Mouse (Mus musculus) megakaryocyte, embryonic 14.5 days (primary cell): ENCODE measurements around the gene Zfp710. TPM values are rescaled to one million over a fixed set of nuclear protein-coding genes. Genes with fewer than 3 reads are reported as not detected.

Source experiments
- H3K27me3 ChIP-seq: replicated peaks from 2 replicates; pipeline ENCODE3; 2012; ENCODE audit warnings: inconsistent platforms
- H3K36me3 ChIP-seq: replicated peaks from 2 replicates; pipeline ENCODE3; 2012; ENCODE audit warnings: low read length, inconsistent platforms, mixed read lengths
- H3K4me1 ChIP-seq: 2 replicates; pipeline ENCODE4 v1.6.1; 2012; ENCODE audit warnings: inconsistent platforms
- H3K4me3 ChIP-seq: replicated peaks from 2 replicates; pipeline ENCODE3; 2012; ENCODE audit warnings: moderate library complexity, mild to moderate bottlenecking, inconsistent platforms
- H3K9me3 ChIP-seq: 2 replicates; pipeline ENCODE4 v1.6.1; 2012; ENCODE audit warnings: inconsistent platforms
- FLI1 ChIP-seq: IDR thresholded peaks from 2 replicates; pipeline ENCODE4 v1.6.1; 2012; ENCODE audit warnings: low read length, inconsistent platforms, mixed read lengths
- GATA1 ChIP-seq: IDR thresholded peaks from 3 replicates; pipeline ENCODE4 v1.6.1; 2012; ENCODE audit warnings: mixed read lengths, low read length, inconsistent platforms, borderline replicate concordance
- polyA plus RNA-seq: library from polyadenylated mRNA; stranded (reverse); fragments of >175 nt; gene quantifications from 2 replicates; pipeline ENCODE4 v1.2.3, GENCODE M21; 2012; ENCODE audit warnings: low replicate concordance; ENCODE audit not compliant: insufficient read depth

Zfp710 gene
- polyA plus RNA-seq, 1 experiment, result 55.0 TPM

- TF ChIP-seq FLI1 (no peak), GATA1 (no peak)
- Histone ChIP-seq H3K27me3 (no peaks in the 10 kb centered on the region), H3K4me3 (peak overlapping the region; percentile 97), H3K9me3 (no peaks in the 10 kb centered on the region), H3K4me1 (peaks cover 71% of the 10 kb centered on the region), H3K36me3 (peaks cover 14% of the 10 kb centered on the region)
These were observed 2.5 kb downstream of the Zfp710 start for GRCm38 (mm10) chr7:80026990-80027635.

GRCm38 (mm10) chr7:80027636-80028417, 3.2 kb downstream of the Zfp710 start:
- Histone ChIP-seq H3K9me3 (no peaks in the 10 kb centered on the region), H3K27me3 (no peaks in the 10 kb centered on the region), H3K36me3 (peaks cover 16% of the 10 kb centered on the region), H3K4me3 (peak overlapping the region; percentile 97), H3K4me1 (peaks cover 78% of the 10 kb centered on the region)
- TF ChIP-seq GATA1 (no peak), FLI1 (no peak)

GRCm38 (mm10) chr7:80028418-80028720, 3.8 kb downstream of the Zfp710 start:
- Histone ChIP-seq H3K36me3 (peaks cover 16% of the 10 kb centered on the region), H3K4me3 (peak overlapping the region; percentile 97), H3K27me3 (no peaks in the 10 kb centered on the region), H3K4me1 (peaks cover 80% of the 10 kb centered on the region), H3K9me3 (no peaks in the 10 kb centered on the region)
- TF ChIP-seq GATA1 (no peak), FLI1 (no peak)

GRCm38 (mm10) chr7:80030009-80030408, 5.4 kb downstream of the Zfp710 start:
- Histone ChIP-seq H3K9me3 (no peaks in the 10 kb centered on the region), H3K4me3 (peak overlapping the region; percentile 20), H3K4me1 (peaks cover 80% of the 10 kb centered on the region), H3K27me3 (no peaks in the 10 kb centered on the region), H3K36me3 (peaks cover 16% of the 10 kb centered on the region)
- TF ChIP-seq FLI1, result no peak
- TF ChIP-seq GATA1, result no peak

GRCm38 (mm10) chr7:80030486-80030885, 5.9 kb downstream of the Zfp710 start:
- H3K4me3 ChIP-seq, result no peak overlapping the region
- H3K36me3 ChIP-seq, result peaks cover 16% of the 10 kb centered on the region
- H3K9me3 ChIP-seq, result no peaks in the 10 kb centered on the region
- H3K27me3 ChIP-seq, result no peaks in the 10 kb centered on the region
- H3K4me1 ChIP-seq, result peaks cover 80% of the 10 kb centered on the region
- TF ChIP-seq FLI1 (no peak), GATA1 (no peak)

GRCm38 (mm10) chr7:80030987-80031386, 6.4 kb downstream of the Zfp710 start:
- no peaks in the 10 kb centered on the region for H3K9me3 ChIP-seq
- peaks cover 18% of the 10 kb centered on the region for H3K36me3 ChIP-seq
- H3K27me3 ChIP-seq, result no peaks in the 10 kb centered on the region
- no peak overlapping the region for H3K4me3 ChIP-seq
- TF ChIP-seq FLI1 (no peak), GATA1 (no peak)
- peaks cover 84% of the 10 kb centered on the region for H3K4me1 ChIP-seq

- TF ChIP-seq FLI1 (no peak), GATA1 (no peak)
- Histone ChIP-seq H3K4me1 (peaks cover 89% of the 10 kb centered on the region), H3K36me3 (peaks cover 21% of the 10 kb centered on the region), H3K9me3 (no peaks in the 10 kb centered on the region), H3K27me3 (no peaks in the 10 kb centered on the region), H3K4me3 (peak overlapping the region; percentile 46)
These were observed 6.9 kb downstream of the Zfp710 start for GRCm38 (mm10) chr7:80031478-80031877.

GRCm38 (mm10) chr7:80032216-80033052, 7.8 kb downstream of the Zfp710 start:
- no peaks in the 10 kb centered on the region for H3K9me3 ChIP-seq
- TF ChIP-seq FLI1, result no peak
- TF ChIP-seq GATA1, result no peak
- no peaks in the 10 kb centered on the region for H3K27me3 ChIP-seq
- peaks cover 23% of the 10 kb centered on the region for H3K36me3 ChIP-seq
- H3K4me1 ChIP-seq, result peaks cover 97% of the 10 kb centered on the region
- peak overlapping the region; percentile 88 for H3K4me3 ChIP-seq

GRCm38 (mm10) chr7:80033064-80033717, 8.6 kb downstream of the Zfp710 start:
- Histone ChIP-seq H3K36me3 (peaks cover 27% of the 10 kb centered on the region), H3K4me3 (peak overlapping the region; percentile 88), H3K27me3 (no peaks in the 10 kb centered on the region), H3K4me1 (peaks cover 96% of the 10 kb centered on the region), H3K9me3 (no peaks in the 10 kb centered on the region)
- TF ChIP-seq GATA1 (no peak), FLI1 (no peak)
